Mouse (Mus musculus) C2C12 (cell line): ENCODE data around the gene Tnn.

Source experiments
- CEBPB ChIP-seq: IDR thresholded peaks from one replicate; pipeline ENCODE4 v1.6.1; 2011; ENCODE audit warnings: low read depth, mild to moderate bottlenecking, control low read depth, moderate library complexity
- CTCF ChIP-seq: IDR thresholded peaks from one replicate; pipeline ENCODE4 v1.5.1; 2011; ENCODE audit not compliant: control insufficient read depth, insufficient read depth, insufficient read length
- MAX ChIP-seq: IDR thresholded peaks from one replicate; pipeline ENCODE4 v1.6.1; 2011; ENCODE audit warnings: mild to moderate bottlenecking, control low read depth
- MYOD1 ChIP-seq: IDR thresholded peaks from one replicate; pipeline ENCODE4 v1.6.1; 2011; ENCODE audit warnings: low read depth; ENCODE audit not compliant: control insufficient read depth, insufficient read length
- MYOG ChIP-seq: IDR thresholded peaks from one replicate; pipeline ENCODE4 v1.6.1; 2011; ENCODE audit not compliant: control insufficient read depth, insufficient read length; ENCODE audit errors: extremely low read depth
- USF1 ChIP-seq: IDR thresholded peaks from one replicate; pipeline ENCODE4 v1.6.1; 2011; ENCODE audit warnings: low read depth, mild to moderate bottlenecking, control low read depth, moderate library complexity

GRCm38 (mm10) chr1:160105426-160105825 lies 48.0 kb downstream of the Tnn start:
- TF ChIP-seq CTCF (no peak), MYOG (no peak), CEBPB (no peak), MAX (no peak), USF1 (no peak), MYOD1 (no peak)
